Mouse (Mus musculus): ENCODE measurements around the gene Gps1. TPM values are rescaled to one million over a fixed set of nuclear protein-coding genes. Genes with fewer than 3 reads are reported as not detected.

Gene Gps1
- total RNA-seq, 2 experiments from 2014 or later: 146 to 147 TPM

- peak; percentile 16 to 30 for DNase-seq
Observed at GRCm38 (mm10) chr11:120822831-120823550, 38.9 kb downstream of the Gps1 start.

GRCm38 (mm10) chr11:120823551-120823947 lies 39.5 kb downstream of the Gps1 start:
- no peak for DNase-seq

DNA sequence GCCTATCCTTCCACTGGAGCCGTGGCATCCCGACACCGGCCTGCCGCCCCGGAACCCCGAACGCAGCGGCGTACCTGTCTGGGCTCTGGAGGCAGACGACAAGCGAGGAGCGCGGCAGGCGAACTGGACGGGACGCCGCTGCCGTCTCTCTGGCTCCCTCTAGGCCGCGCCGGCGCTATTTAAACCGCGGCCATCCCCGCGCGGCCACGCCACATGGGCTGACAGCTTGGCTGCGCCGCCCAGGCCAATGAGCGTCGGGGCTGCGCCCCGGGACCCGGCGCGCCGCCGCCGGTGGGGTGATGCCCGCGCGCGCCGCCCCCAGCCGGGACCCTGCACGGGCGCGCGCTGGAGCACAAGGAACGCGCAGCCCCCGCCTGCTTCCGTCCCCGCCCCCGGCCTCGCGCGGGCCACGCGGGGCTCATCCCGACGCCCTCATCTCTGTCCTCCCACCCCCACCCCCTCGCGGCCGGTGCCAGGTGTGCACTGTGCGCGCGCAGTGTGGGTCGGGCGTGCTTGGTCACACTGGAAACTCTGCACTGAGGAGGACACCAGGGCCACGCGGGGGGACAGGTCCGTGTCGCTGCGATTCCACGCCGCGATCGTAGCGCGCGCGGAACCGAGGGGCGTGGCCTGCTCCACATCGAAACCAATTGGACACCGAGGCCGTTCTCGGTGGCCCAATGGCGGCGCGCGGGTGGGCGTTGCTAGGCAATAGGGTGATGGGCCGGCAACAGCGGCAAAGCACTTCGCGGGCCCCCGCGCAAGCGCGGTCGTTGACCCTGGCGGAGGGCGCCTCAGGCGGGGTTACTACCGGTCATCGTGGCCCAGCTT lies 40.1 kb downstream of the Gps1 start, which contains the start of gene Fasn:
Gene Fasn, minus strand, starts transcription at position 592 of the 831 bp plus-strand sequence.
- DNase-seq: peak; percentile 98

DNA sequence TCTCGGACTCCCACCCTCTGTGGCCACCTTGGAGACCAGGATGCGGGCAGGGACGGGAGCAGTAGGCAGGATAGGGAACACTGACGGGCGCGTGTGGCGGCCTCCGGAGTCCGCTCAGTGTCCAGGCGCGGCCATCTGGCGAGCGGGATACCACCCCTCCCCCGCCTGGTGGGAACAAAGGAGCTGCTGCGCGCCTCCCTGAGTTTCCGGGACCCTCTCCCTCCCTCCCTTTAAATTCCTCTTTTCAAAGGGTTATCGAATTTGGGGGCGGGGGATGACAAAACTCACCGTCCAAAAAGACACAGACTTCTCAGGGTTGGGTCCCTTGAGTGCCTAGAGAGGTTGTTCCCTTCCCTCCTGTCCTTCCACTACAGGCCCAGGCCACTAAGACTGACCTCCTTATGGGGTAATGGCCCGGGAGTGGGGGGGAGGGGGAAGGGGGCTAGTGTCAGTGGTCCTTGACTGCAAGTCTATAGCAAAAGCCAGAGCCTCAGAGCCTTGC lies 40.8 kb downstream of the Gps1 start:
- no peak for DNase-seq

- peak in 1 of 2 experiments; percentile 7 for DNase-seq
Observed at GRCm38 (mm10) chr11:120825289-120825863, 41.3 kb downstream of the Gps1 start.

DNA sequence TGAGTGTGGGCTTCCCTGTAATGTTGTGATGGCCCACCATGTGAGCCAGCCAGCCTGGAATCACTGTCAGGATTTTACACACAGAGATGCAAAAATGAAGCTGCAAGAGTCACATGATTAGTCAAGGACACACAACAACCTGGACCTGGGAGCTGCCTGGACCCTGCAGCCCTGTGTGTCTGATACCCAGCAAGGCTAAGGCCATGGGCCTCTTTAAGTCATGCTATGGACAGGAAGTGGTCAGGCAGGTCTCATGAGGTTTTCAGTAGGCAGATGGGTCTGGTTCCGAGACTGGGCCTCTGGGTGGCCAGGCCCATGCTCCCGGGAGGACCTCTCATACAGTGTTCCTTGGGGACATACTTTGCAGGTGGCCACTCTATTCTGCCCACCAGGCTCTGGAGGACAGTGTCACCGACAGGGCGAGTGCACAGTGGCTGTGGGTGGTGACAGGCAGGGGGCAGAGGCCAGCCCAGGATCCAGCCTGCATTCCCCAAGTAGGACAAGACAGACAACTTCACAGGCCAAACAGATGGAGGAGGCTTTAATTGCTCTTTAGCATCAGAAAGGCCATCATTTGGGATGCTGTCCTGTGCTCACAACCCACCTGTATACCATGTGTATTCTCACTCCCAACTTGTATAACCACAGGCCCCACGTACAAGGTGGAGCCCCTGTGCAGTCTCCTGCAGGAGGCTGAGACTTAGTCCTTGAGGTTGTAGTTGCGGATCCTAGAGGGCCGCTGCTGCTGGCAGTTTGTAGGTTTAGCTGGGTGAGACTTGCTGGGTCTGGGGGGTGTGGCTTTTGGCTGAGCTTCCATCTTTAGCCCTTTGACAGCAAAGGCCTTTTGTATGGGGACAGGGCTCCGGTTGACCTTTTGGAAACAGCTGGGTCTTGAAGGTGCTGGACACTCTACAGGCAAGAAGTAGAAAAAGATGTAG lies 42.2 kb downstream of the Gps1 start:
- peak in 1 of 2 experiments; percentile 1 for DNase-seq

- DNase-seq: no peak
Observed at GRCm38 (mm10) chr11:120828416-120828815, 44.3 kb downstream of the Gps1 start.

DNA sequence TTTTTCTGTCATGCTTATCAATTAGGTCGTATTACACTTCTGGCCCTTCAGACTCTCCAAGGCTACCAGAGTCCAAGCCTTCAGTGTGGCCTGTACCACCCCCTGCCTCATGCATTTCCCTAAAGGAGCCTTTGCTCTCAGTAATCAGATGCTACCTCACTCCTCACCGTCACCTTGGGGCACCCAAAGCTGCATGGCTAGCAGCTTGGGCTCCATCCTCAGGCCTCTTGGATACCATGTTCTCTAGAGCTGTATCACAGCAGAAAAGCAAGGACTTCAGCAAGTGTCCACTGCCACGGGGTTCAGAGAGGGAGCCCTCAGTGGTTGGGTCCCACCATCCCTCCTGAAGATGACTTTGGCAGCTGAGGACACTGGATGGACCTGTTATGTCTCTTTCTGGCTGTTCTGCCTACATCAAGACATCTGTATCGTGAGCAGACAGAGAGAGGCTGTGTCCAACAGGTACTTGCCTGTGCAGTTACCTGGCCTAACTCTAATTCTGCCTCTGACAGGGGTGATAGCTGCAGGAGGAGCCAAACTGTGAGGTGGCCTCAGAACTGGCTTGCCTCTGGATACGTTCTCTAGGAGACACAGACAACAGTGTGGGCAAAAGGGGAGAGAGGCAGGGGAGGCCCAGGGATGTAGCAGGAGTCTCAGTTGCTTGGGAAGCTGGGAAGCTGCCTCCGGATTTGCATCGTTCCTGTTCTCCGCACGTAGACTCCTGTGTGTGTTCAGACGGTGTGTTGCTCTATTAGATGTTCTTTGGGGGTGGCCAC lies 45.9 kb downstream of the Gps1 start:
- no peak for DNase-seq

DNA sequence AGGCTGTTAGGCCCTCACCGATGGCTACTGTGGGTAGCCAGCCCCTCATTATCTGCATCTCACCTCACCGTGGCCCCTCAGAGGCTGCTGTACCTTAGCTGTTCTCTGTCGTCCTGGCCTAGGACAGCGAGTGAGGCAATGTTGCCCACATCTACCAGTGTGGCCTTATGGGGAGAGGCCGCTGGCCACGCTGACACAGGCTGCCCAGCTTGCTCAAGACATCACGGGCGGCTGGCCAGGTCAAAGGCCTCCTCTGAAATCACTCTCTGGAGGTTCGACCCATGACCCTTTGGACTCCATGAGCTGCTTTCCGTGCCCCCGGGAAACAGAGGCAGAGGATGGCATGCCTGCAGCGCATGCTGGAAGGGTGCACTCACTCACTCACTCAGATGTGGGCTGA lies 46.6 kb downstream of the Gps1 start:
- peak in 1 of 2 experiments; percentile 2 for DNase-seq

DNA sequence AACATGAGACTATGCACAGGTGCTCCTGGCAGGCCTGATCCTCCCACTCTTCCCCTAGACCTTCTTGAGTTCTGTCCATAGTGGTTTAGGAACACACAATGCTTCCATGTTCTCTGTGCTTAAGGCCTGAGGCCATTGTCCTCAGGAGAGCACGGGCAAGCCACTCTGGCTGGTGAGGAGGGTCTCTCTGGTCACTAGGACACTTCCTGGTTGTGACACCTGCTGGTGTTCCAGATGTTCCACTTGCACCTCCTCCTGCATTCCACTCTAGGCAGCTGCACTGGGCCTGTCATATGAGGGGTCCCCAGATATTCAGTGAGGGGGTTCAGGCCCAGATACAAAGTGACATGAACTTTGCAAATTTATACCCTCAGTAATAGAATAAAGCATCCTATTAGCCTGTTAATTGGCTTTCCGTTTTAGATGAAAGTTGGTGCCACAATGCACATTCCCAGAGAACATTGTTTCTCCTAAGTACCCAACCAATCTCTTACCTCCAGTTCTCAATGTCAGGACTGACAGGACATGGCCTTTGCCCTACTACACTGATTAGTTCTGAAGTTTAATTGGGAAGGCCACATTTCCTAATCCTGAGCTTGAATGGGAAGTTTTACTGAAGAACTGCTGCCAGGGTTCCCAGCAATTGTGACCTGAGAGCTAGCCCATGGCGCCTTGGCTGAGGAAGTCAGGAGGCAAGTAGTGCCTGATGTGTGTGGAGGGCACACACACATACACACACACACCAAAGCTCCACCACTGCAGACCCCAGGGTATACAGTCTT lies 47.8 kb downstream of the Gps1 start:
- DNase-seq: peak in 1 of 2 experiments; percentile 1

GRCm38 (mm10) chr11:120832962-120833361 lies 48.9 kb downstream of the Gps1 start:
- peak in 1 of 2 experiments; percentile 1 for DNase-seq

DNA sequence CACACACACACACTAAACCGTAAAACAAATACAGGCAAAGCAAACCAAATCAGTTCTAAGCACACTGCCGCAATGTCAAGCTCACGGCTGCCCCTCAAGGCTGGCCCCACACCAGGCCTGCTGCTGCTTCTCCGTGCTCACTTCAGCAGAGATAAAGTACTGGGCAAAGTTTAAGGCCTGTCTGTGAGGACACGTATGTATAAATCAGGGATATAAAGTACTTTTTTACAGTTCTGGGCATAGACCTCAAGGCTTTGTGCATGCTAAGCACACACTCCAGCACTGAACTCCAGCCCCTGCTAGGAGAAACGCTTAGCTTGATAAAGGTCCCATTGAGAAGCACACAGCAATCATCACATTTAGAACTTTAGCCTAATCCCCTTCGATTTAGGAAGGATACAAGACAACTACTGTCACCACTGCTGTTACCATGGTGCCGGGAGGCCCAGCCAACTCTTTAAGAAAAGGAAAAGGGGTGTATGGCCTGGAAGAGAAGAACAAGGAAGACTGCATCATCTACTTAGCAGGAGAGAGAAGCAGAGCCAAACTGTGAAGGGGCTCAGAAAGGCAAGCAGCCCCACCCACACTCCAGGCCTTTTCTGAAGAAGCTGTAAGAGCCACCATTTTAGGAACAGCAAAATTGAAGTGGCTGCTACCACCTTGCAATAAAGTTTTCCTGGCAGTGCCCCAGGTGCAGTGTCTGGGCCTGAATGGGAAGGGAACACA lies 49.6 kb downstream of the Gps1 start:
- peak in 1 of 2 experiments; percentile 3 for DNase-seq

Other genes starting within 250 kb of the Gps1 start
- gene Mcrip1, start 234.5 kb upstream of the Gps1 start, total RNA-seq (2021): 10 to 100 TPM; 71.3 to 71.6 TPM
- gene Ppp1r27, start 233.1 kb upstream of the Gps1 start, total RNA-seq (2021): not detected
- gene P4hb, start 211.0 kb upstream of the Gps1 start, total RNA-seq (2021): 100 to 1,000 TPM; 118 to 122 TPM
- gene Arhgdia, start 202.6 kb upstream of the Gps1 start, total RNA-seq (2021): 100 to 1,000 TPM; 266 to 282 TPM
- gene Alyref, start 185.9 kb upstream of the Gps1 start, total RNA-seq (2021): 10 to 100 TPM; 60.0 to 67.6 TPM
- gene Anapc11, start 185.9 kb upstream of the Gps1 start, total RNA-seq (2021): 100 to 1,000 TPM in 1 of 2 experiments, 10 to 100 TPM in 1; 85.0 to 103 TPM
- 1 to 10 TPM; 1.2 to 1.8 TPM for gene Npb, start 175.8 kb upstream of the Gps1 start, total RNA-seq (2021)
- 100 to 1,000 TPM; 138 to 157 TPM for gene Pcyt2, start 166.3 kb upstream of the Gps1 start, total RNA-seq (2021)
- 10 to 100 TPM; 40.7 to 41.5 TPM for gene Sirt7, start 159.0 kb upstream of the Gps1 start, total RNA-seq (2021)
- gene Mafg, start 150.7 kb upstream of the Gps1 start, total RNA-seq (2021): 10 to 100 TPM; 77.3 to 86.3 TPM
- 1 to 10 TPM; 1.8 to 2.1 TPM for gene Pycr1, start 140.5 kb upstream of the Gps1 start, total RNA-seq (2021)
- gene Myadml2, start 136.1 kb upstream of the Gps1 start, total RNA-seq (2021): 1 to 10 TPM; 4.2 to 4.4 TPM
- gene Notum, start 123.1 kb upstream of the Gps1 start, total RNA-seq (2021): 1 to 10 TPM; 3.6 to 3.7 TPM
- gene Aspscr1, start 111.3 kb upstream of the Gps1 start, total RNA-seq (2021): 10 to 100 TPM; 45.6 to 47.6 TPM
- gene Cenpx, start 70.5 kb upstream of the Gps1 start, total RNA-seq (2021): 10 to 100 TPM; 15.5 to 15.7 TPM
- gene Lrrc45, start 70.3 kb upstream of the Gps1 start, total RNA-seq (2021): 10 to 100 TPM; 56.6 to 69.3 TPM
- gene Rac3, start 62.8 kb upstream of the Gps1 start, total RNA-seq (2021): 10 to 100 TPM; 36.5 to 41.0 TPM
- 10 to 100 TPM in 1 of 2 experiments, 1 to 10 TPM in 1; 8.1 to 10.8 TPM for gene Dcxr, start 57.0 kb upstream of the Gps1 start, total RNA-seq (2021)
- 1 to 10 TPM; 1.7 to 2.3 TPM for gene Cbr2, start 52.2 kb upstream of the Gps1 start, total RNA-seq (2021)
- 10 to 100 TPM; 19.5 to 20.1 TPM for gene Hmga1b, start 21.5 kb upstream of the Gps1 start, total RNA-seq (2021)
- 10 to 100 TPM; 66.1 to 68.6 TPM for gene Rfng, start 65 bp upstream of the Gps1 start, total RNA-seq (2021)
- gene Dus1l, start 12.1 kb downstream of the Gps1 start, total RNA-seq (2021): 10 to 100 TPM; 44.7 to 52.9 TPM
- gene Fasn, start 40.3 kb downstream of the Gps1 start, total RNA-seq (2021): 100 to 1,000 TPM; 173 to 191 TPM
- gene Ccdc57, start 148.6 kb downstream of the Gps1 start, total RNA-seq (2021): 1 to 10 TPM; 6.1 to 7.0 TPM
- gene Slc16a3, start 164.2 kb downstream of the Gps1 start, total RNA-seq (2021): 1 to 10 TPM; 2.3 to 2.5 TPM
- 100 to 1,000 TPM; 129 to 137 TPM for gene Csnk1d, start 207.1 kb downstream of the Gps1 start, total RNA-seq (2021)